Mouse (Mus musculus) right cerebral cortex, postnatal 10 days (tissue): ENCODE data around the gene Slc4a3.
A peak's percentile ranks its signal among the peaks of the same experiment; 100 is the strongest.

Experiments
- DNase-seq, 2 experiments: peaks; one replicate each; pipeline ENCODE4 v3.0.0; 2021; ENCODE audit warnings: low spot score in 2 of 2

Gene Slc4a3

DNA sequence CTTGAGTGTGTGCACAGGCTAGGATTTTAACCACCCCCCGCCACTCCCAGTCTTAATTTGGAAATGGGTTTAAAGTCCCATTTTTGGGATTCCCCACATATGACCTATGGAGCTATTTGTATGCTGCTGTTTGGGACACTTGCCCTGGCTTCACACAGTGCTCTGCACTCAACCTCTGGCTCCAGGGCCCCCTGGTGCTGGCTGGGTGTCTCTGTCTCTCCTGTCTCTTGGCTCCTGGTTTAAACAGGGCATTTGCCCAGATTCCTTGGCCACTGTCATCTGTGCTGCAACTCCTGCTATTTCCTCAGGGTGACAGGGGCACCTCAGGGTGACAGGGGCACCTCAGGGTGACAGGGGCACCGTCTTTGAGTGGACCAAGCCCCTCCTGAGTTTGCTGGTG, 50.8 kb downstream of the Slc4a3 start:
- no peak for DNase-seq

DNA sequence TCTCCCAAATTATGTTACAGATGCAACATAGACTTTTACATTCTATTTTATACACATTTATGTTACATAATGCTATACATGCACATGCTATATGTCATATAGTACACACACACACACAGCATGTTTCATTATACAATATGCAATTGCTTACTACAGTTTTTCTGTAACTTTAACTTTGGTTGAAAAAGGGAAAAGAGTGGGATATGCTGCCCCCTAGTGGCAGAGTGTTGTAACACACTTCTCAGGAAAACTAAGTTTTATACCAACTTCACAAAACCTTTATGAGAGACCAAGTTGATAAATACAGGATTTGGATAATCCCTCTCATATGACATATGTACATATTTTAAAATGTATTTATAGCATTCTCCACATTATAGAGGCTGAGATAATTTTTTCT, 51.6 kb downstream of the Slc4a3 start:
- peak; percentile 70 to 84 for DNase-seq

- DNase-seq = peak in 1 of 2 experiments; percentile 17
Measured at GRCm38 (mm10) chr1:75601738-75602137, 55.7 kb downstream of the Slc4a3 start.

GRCm38 (mm10) chr1:75603584-75603983, 57.5 kb downstream of the Slc4a3 start:
- DNase-seq = peak in 1 of 2 experiments; percentile 20

- no peak for DNase-seq
Measured at GRCm38 (mm10) chr1:75608225-75608624, 62.2 kb downstream of the Slc4a3 start.

- no peak for DNase-seq
Measured at GRCm38 (mm10) chr1:75608625-75609263, 62.7 kb downstream of the Slc4a3 start.

- no peak for DNase-seq
Measured at GRCm38 (mm10) chr1:75609264-75609662, 63.2 kb downstream of the Slc4a3 start.

- no peak for DNase-seq
Measured at GRCm38 (mm10) chr1:75610553-75610952, 64.5 kb downstream of the Slc4a3 start.
